Mouse (Mus musculus): ENCODE results near the gene Prg2. TPM values are rescaled to one million over a fixed set of nuclear protein-coding genes. Genes with fewer than 3 reads are reported as not detected.

Gene Prg2
- polyA plus RNA-seq, 1 experiment from 2014 or later: not detected

GRCm38 (mm10) chr2:84956274-84956673, 24.0 kb upstream of the Prg2 start:
- ATAC-seq: peak; percentile 54; the same call in 1 of the 2 replicates
- peak; percentile 88 for TF ChIP-seq CTCF (IDR thresholded peaks at IDR 0.05; ENCODE audit: low read depth)
- no peaks in the 10 kb centered on the region for H3K9me3 ChIP-seq (ENCODE audit: control insufficient read depth)
- no peak overlapping the region for H3K4me3 ChIP-seq (ENCODE audit: low read depth, low read length)
- no peak overlapping the region for H3K9ac ChIP-seq (ENCODE audit: low read depth, low read length)
- no peaks in the 10 kb centered on the region for H3K4me1 ChIP-seq (replicated peaks; ENCODE audit: control insufficient read depth, insufficient read depth, low read length)
- no peak overlapping the region for H3K27ac ChIP-seq (ENCODE audit: low read depth, low read length)
- peaks cover 37% of the 10 kb centered on the region for H3K36me3 ChIP-seq (ENCODE audit: control insufficient read depth, insufficient read depth)
- H3K4me2 ChIP-seq (replicated peaks; ENCODE audit: low read depth): no peak overlapping the region
- no peaks in the 10 kb centered on the region for H3K27me3 ChIP-seq (replicated peaks; ENCODE audit: control insufficient read depth, insufficient read depth, low read length)
- WGBS: 55% methylated on average over 5 of the region's 5 CpGs

- no peaks in the 10 kb centered on the region; the same call in 1 of the 2 replicates for H3K4me1 ChIP-seq (replicated peaks; ENCODE audit: control insufficient read depth, insufficient read depth, low read length)
- ATAC-seq: no peak
- no peak for TF ChIP-seq CTCF (IDR thresholded peaks at IDR 0.05; ENCODE audit: low read depth)
- H3K27me3 ChIP-seq (replicated peaks; ENCODE audit: control insufficient read depth, insufficient read depth, low read length): no peaks in the 10 kb centered on the region
- no peak overlapping the region for H3K4me3 ChIP-seq (ENCODE audit: low read depth, low read length)
- H3K36me3 ChIP-seq (ENCODE audit: control insufficient read depth, insufficient read depth): peaks cover 26% of the 10 kb centered on the region
- no peak overlapping the region for H3K27ac ChIP-seq (ENCODE audit: low read depth, low read length)
- no peaks in the 10 kb centered on the region for H3K9me3 ChIP-seq (ENCODE audit: control insufficient read depth)
- H3K4me2 ChIP-seq (replicated peaks; ENCODE audit: low read depth): no peak overlapping the region
- H3K9ac ChIP-seq (ENCODE audit: low read depth, low read length): no peak overlapping the region
- 89% methylated on average over 11 of the region's 11 CpGs for WGBS
Observed at GRCm38 (mm10) chr2:84958588-84959264, 21.5 kb upstream of the Prg2 start.

DNA sequence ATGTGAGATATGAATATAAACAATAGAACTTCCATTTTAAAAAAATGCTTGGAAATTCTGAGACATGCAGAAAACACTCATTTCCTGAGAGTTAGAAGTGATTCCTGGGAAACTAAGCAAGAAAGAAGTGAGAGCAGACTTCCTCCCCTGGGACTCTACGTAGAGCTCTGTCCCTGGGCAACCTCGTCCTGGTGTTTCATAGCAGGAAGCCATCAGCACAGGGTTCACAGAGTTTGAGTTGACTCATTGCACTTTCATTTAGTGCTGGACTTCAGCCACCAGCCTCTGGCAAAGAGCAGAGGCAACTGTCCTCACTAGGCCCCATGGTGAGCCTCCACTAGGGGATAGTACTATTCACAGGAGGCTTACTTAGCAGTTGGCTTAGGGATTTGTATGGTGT, 19.0 kb upstream of the Prg2 start:
- H3K4me1 ChIP-seq (replicated peaks; ENCODE audit: control insufficient read depth, insufficient read depth, low read length): no peaks in the 10 kb centered on the region; the same call in 1 of the 2 replicates
- no peaks in the 10 kb centered on the region for H3K9me3 ChIP-seq (ENCODE audit: control insufficient read depth)
- H3K4me2 ChIP-seq (replicated peaks; ENCODE audit: low read depth): no peak overlapping the region
- peaks cover 15% of the 10 kb centered on the region for H3K36me3 ChIP-seq (ENCODE audit: control insufficient read depth, insufficient read depth)
- ATAC-seq: peak; percentile 91
- 42% methylated on average over 2 of the region's 2 CpGs for WGBS
- H3K27ac ChIP-seq (ENCODE audit: low read depth, low read length): no peak overlapping the region
- H3K27me3 ChIP-seq (replicated peaks; ENCODE audit: control insufficient read depth, insufficient read depth, low read length): no peaks in the 10 kb centered on the region
- TF ChIP-seq CTCF (IDR thresholded peaks at IDR 0.05; ENCODE audit: low read depth): peak; percentile 49
- H3K4me3 ChIP-seq (ENCODE audit: low read depth, low read length): no peak overlapping the region
- no peak overlapping the region for H3K9ac ChIP-seq (ENCODE audit: low read depth, low read length)

DNA sequence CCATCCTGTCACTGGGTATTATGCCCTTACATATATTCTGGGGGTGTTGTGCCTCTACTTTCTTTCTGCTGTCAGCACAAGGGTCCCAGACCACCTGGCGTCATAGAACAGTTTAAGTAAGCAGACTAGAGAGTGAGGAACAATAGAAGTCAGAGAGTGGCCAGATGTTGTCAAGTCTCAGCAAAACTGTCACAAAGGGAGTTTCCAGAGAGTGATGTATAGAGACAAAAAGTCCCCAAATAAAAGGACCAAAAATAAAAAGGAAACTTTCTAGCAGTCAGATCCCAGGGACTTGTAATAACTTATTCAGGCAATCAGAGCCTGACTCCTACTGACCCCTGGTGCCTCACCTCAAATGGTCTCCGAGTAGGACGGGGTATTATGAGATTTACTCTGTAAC, 18.4 kb upstream of the Prg2 start:
- Histone ChIP-seq H3K4me1 (replicated peaks; ENCODE audit: control insufficient read depth, insufficient read depth, low read length) (no peaks in the 10 kb centered on the region; the same call in 1 of the 2 replicates), H3K9ac (ENCODE audit: low read depth, low read length) (no peak overlapping the region), H3K4me3 (ENCODE audit: low read depth, low read length) (no peak overlapping the region), H3K36me3 (ENCODE audit: control insufficient read depth, insufficient read depth) (peaks cover 15% of the 10 kb centered on the region), H3K4me2 (replicated peaks; ENCODE audit: low read depth) (no peak overlapping the region), H3K27ac (ENCODE audit: low read depth, low read length) (no peak overlapping the region), H3K27me3 (replicated peaks; ENCODE audit: control insufficient read depth, insufficient read depth, low read length) (no peaks in the 10 kb centered on the region), H3K9me3 (ENCODE audit: control insufficient read depth) (no peaks in the 10 kb centered on the region)
- ATAC-seq: no peak
- no peak for TF ChIP-seq CTCF (IDR thresholded peaks at IDR 0.05; ENCODE audit: low read depth)
- 83% methylated on average over 3 of the region's 3 CpGs for WGBS

GRCm38 (mm10) chr2:84962906-84963507, 17.3 kb upstream of the Prg2 start:
- H3K36me3 ChIP-seq (ENCODE audit: control insufficient read depth, insufficient read depth): peaks cover 7% of the 10 kb centered on the region; the same call in 1 of the 2 replicates
- 35% methylated on average over 6 of the region's 6 CpGs for WGBS
- H3K9ac ChIP-seq (ENCODE audit: low read depth, low read length): no peak overlapping the region
- no peaks in the 10 kb centered on the region for H3K27me3 ChIP-seq (replicated peaks; ENCODE audit: control insufficient read depth, insufficient read depth, low read length)
- no peak overlapping the region for H3K4me2 ChIP-seq (replicated peaks; ENCODE audit: low read depth)
- no peak overlapping the region for H3K27ac ChIP-seq (ENCODE audit: low read depth, low read length)
- ATAC-seq: no peak
- H3K9me3 ChIP-seq (ENCODE audit: control insufficient read depth): no peaks in the 10 kb centered on the region
- no peaks in the 10 kb centered on the region; the same call in 1 of the 2 replicates for H3K4me1 ChIP-seq (replicated peaks; ENCODE audit: control insufficient read depth, insufficient read depth, low read length)
- H3K4me3 ChIP-seq (ENCODE audit: low read depth, low read length): no peak overlapping the region
- no peak for TF ChIP-seq CTCF (IDR thresholded peaks at IDR 0.05; ENCODE audit: low read depth)

GRCm38 (mm10) chr2:84964111-84964801, 16.0 kb upstream of the Prg2 start:
- no peak overlapping the region for H3K9ac ChIP-seq (ENCODE audit: low read depth, low read length)
- H3K4me2 ChIP-seq (replicated peaks; ENCODE audit: low read depth): no peak overlapping the region
- 83% methylated on average over 7 of the region's 7 CpGs for WGBS
- no peak for ATAC-seq
- TF ChIP-seq CTCF (IDR thresholded peaks at IDR 0.05; ENCODE audit: low read depth): no peak
- H3K27me3 ChIP-seq (replicated peaks; ENCODE audit: control insufficient read depth, insufficient read depth, low read length): no peaks in the 10 kb centered on the region
- H3K4me3 ChIP-seq (ENCODE audit: low read depth, low read length): no peak overlapping the region
- no peaks in the 10 kb centered on the region; the same call in 1 of the 2 replicates for H3K4me1 ChIP-seq (replicated peaks; ENCODE audit: control insufficient read depth, insufficient read depth, low read length)
- H3K9me3 ChIP-seq (ENCODE audit: control insufficient read depth): no peaks in the 10 kb centered on the region
- no peaks in the 10 kb centered on the region for H3K36me3 ChIP-seq (ENCODE audit: control insufficient read depth, insufficient read depth)
- H3K27ac ChIP-seq (ENCODE audit: low read depth, low read length): no peak overlapping the region
